Mouse (Mus musculus): Measurements from ENCODE around the gene Arhgef19.

Gene Arhgef19

GRCm38 (mm10) chr4:141283879-141284411 lies 44.6 kb downstream of the Arhgef19 start:
- no peak for DNase-seq (ENCODE audit: low read depth, low spot score)

DNA sequence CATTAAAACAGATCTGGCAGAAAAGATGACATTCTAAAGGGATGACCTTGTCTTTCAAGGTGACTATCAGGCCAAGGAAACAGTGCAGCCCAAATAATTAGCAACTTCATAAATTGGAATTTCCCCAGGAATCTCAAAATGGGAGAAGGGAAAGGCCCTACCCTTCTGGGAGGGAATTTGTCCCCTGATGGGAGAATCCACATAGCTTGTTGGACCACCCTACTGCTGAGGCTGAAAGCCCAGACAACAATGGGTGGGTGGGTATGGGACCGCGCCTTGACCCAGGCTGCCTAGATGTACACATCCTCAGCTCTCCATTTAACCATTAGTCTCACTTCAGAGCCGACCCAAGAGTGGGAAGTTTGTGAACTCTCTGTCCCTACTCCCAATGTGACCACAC lies 45.2 kb downstream of the Arhgef19 start:
- DNase-seq (ENCODE audit: low read depth, low spot score) = no peak

GRCm38 (mm10) chr4:141285128-141285527 lies 45.8 kb downstream of the Arhgef19 start:
- no peak for DNase-seq (ENCODE audit: low read depth, low spot score)

DNA sequence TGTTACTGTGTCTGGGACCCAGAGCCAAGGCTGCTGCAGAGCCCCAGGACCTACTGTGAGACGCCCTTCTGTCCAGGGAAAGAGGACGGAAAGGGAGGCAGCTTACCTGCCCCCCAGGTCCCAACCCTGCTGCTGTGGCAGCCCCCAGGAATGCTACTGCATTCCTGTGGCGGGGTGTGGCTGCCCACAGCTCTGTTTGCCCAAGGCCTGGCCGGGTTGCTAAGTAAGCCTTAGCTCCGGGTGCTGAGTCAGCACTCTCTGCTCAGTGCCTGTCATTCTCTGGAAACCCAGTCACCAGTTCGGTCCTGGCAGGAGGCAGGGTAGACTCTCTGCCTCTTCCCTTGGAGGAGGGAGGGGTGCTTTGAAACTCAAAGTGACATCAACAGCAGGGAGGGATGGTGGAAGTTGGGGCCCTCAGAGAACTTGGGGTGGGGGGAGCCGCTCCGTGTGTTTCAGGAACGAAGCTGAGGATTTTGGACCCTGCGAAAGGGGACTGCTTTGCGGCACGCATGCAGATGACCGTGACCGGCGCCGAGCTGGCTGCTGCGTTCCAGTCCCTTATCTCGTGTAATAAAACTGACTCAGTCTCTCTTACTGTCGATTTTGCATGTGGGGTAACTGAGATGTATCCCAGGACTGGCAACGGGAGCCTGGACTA lies 47.7 kb downstream of the Arhgef19 start:
- no peak for DNase-seq (ENCODE audit: low read depth, low spot score)

- no peak for DNase-seq (ENCODE audit: low read depth, low spot score)
Measured at GRCm38 (mm10) chr4:141287518-141288004, 48.3 kb downstream of the Arhgef19 start.

DNA sequence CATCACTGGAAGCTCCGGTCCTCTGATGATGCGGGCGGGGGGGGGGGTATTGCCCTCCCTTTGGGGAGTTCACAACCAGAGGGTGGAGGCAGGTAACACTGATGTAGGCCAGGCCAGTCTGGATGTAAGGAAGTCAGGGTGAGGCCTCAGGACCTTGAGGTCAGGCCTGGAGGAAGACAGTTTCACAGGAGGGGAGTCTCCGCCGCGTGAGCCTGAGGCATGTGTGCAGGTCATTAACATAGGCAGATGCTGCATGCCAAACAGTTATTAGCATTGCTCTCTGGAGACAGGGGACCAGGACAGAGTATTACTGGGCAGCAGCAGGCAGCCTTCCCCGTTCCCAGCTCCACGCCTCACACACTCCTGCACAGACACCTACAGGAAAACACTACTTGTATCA lies 48.9 kb downstream of the Arhgef19 start:
- no peak for DNase-seq (ENCODE audit: low read depth, low spot score)

- DNase-seq (ENCODE audit: low read depth, low spot score) = no peak
Measured at GRCm38 (mm10) chr4:141291571-141292375, 52.5 kb downstream of the Arhgef19 start.

DNA sequence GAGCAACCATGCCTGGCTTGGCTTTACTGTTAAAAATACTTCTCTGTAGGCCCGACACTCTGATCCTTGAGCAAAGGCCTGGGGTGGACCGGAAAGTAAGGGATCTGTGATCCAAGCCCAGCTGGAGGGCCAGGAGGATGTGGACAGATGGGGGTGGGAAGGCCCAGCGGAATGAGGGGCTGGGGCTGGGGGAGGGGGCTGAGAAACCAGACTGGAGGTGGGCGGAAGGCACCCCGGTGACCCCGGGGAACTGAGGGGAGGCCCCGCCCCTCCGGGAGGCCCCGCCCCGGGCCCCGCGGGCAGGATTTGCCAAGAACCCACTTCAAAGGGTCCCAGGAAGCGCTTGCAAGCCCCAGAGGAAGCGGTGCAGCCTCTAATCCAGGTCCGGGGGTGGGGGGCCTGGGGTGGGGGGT lies 56.5 kb downstream of the Arhgef19 start:
- no peak for DNase-seq (ENCODE audit: low read depth, low spot score)

- DNase-seq (ENCODE audit: low read depth, low spot score) = no peak
Measured at GRCm38 (mm10) chr4:141297934-141298333, 58.6 kb downstream of the Arhgef19 start.

DNA sequence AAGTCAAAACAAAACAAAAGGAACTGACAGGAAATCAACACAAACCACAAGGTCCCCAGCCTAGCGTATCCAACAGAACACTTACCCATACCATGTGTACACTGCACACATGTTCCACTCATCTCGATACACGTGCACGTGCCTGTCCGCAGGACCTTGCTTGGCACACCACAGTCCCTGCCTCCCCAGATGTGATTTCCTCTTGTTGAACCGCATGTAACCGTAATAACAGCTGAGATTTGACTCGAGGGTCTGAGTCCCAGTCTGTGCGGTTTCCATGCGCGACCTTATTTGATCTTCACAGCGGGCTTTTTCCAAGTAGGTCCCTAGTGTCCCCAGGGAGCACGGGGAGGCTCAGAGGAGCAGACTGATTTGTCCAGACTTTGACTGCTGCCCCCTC lies 60.1 kb downstream of the Arhgef19 start:
- no peak for DNase-seq (ENCODE audit: low read depth, low spot score)

- no peak for DNase-seq (ENCODE audit: low read depth, low spot score)
Measured at GRCm38 (mm10) chr4:141300196-141300595, 60.9 kb downstream of the Arhgef19 start.

DNA sequence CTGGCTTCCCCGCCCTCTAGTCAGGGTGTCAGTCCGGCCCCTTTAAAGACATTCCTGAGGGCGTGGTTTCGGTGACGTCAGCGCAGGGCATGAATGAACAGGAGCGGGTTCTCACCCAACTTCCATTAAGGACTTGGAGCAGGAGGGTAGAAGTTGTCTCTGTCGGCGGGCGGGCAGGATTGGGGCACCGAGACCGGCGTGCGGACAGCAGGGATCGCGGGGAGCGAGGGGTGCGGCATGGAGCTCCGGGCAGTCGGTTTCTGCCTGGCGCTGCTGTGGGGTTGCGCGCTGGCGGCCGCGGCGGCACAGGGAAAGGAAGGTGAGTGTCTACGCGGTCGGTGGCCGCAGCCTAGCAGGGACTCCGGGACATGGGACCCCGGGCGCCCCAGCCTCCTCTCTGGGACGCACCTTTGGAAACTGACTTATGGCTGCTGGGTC lies 61.8 kb downstream of the Arhgef19 start, which contains the start of gene Epha2:
Gene Epha2 (plus strand): TSS at position 125 of the 438 bp plus-strand sequence.
- peak; percentile 25 for DNase-seq (ENCODE audit: low read depth, low spot score)

- DNase-seq (ENCODE audit: low read depth, low spot score) = no peak
Measured at GRCm38 (mm10) chr4:141301591-141302427, 62.5 kb downstream of the Arhgef19 start.

- DNase-seq (ENCODE audit: low read depth, low spot score) = no peak
Measured at GRCm38 (mm10) chr4:141302428-141303401, 63.4 kb downstream of the Arhgef19 start.

- DNase-seq (ENCODE audit: low read depth, low spot score) = no peak
Measured at GRCm38 (mm10) chr4:141303402-141304222, 64.3 kb downstream of the Arhgef19 start.

GRCm38 (mm10) chr4:141304223-141304611 lies 64.9 kb downstream of the Arhgef19 start:
- DNase-seq (ENCODE audit: low read depth, low spot score) = no peak

- no peak for DNase-seq (ENCODE audit: low read depth, low spot score)
Measured at GRCm38 (mm10) chr4:141306057-141306456, 66.8 kb downstream of the Arhgef19 start.
